Mouse (Mus musculus) heart, postnatal 0 days (tissue): ENCODE results near the gene Ubl3.

Source experiments
- CTCF ChIP-seq: IDR thresholded peaks from 2 replicates; pipeline ENCODE4 v1.5.1; 2016; ENCODE audit warnings: antibody characterized with exemption, control low read depth, low read depth
- EP300 ChIP-seq: IDR thresholded peaks from 2 replicates; pipeline ENCODE4 v1.6.1; 2016; ENCODE audit warnings: antibody characterized with exemption, low read depth

GRCm38 (mm10) chr5:148464489-148464888, 88.1 kb downstream of the Ubl3 start:
- TF ChIP-seq EP300 = no peak
- no peak for TF ChIP-seq CTCF
